Mouse (Mus musculus) neural tube, embryonic 15.5 days (tissue): Measurements from ENCODE around the gene Kif14. TPM values are rescaled to one million over a fixed set of nuclear protein-coding genes. Genes with fewer than 3 reads are reported as not detected.

ENCODE experiments used
- ATAC-seq: fragments of 200-750 bp; cut with Nextera tagmentation; 2 replicates; pipeline ENCODE4 v1.8.0; 2017; ENCODE audit warnings: mild to moderate bottlenecking, moderate TSS enrichment, moderate library complexity; ENCODE audit not compliant: low FRiP score
- H3K27ac ChIP-seq: fragments of 300-500 bp; sonication (generic); replicated peaks from 2 replicates; pipeline ENCODE4 v1.5.1; 2015; ENCODE audit warnings: mild to moderate bottlenecking, inconsistent platforms
- H3K27me3 ChIP-seq: fragments of 300-500 bp; sonication (generic); replicated peaks from 2 replicates; pipeline ENCODE4 v1.6.1; 2015; ENCODE audit warnings: inconsistent platforms
- H3K36me3 ChIP-seq: fragments of 300-500 bp; sonication (generic); 2 replicates; pipeline ENCODE4 v1.6.1; 2015; ENCODE audit warnings: inconsistent platforms
- H3K4me1 ChIP-seq: fragments of 300-500 bp; sonication (generic); 2 replicates; pipeline ENCODE4 v1.6.1; 2015; ENCODE audit warnings: inconsistent platforms
- H3K4me2 ChIP-seq: fragments of 300-500 bp; sonication (generic); 2 replicates; pipeline ENCODE4 v1.6.1; 2015; ENCODE audit warnings: inconsistent platforms, mild to moderate bottlenecking, moderate library complexity
- H3K4me3 ChIP-seq: fragments of 300-500 bp; sonication (generic); replicated peaks from 2 replicates; pipeline ENCODE4 v1.5.1; 2015; ENCODE audit warnings: mild to moderate bottlenecking, inconsistent platforms
- H3K9ac ChIP-seq: fragments of 300-500 bp; sonication (generic); replicated peaks from 2 replicates; pipeline ENCODE4 v1.6.1; 2015; ENCODE audit warnings: mild to moderate bottlenecking, inconsistent platforms
- H3K9me3 ChIP-seq: fragments of 300-500 bp; sonication (generic); replicated peaks from 2 replicates; pipeline ENCODE4 v1.6.1; 2016; ENCODE audit warnings: inconsistent platforms
- WGBS: fragments of 180-500 bp; shearing (Covaris S2); methylation state at CpG from one replicate; pipeline ENCODE4 v1.1.7; 2015; ENCODE audit warnings: mixed read lengths; 5-methylcytosine and 5-hydroxymethylcytosine counted together
- polyA plus RNA-seq: library from polyadenylated mRNA; unstranded; fragments of >200 nt; fragmentation: Nextera tagmentation; extraction: Ambion mirVana; gene quantifications from 2 replicates; pipeline ENCODE4 v1.2.1, GENCODE M21; 2015

The Kif14 gene
- polyA plus RNA-seq = 0.27 and 1.6 TPM in 2 replicates

- H3K27ac ChIP-seq = no peak within 1 kb of the TSS
- peak within 1 kb of the TSS; percentile 93 for H3K4me2 ChIP-seq
- peak within 1 kb of the TSS; percentile 52 for H3K4me3 ChIP-seq
- no peaks in the 10 kb centered on the region for H3K9me3 ChIP-seq
- H3K4me1 ChIP-seq = peaks cover 9% of the 10 kb centered on the region
- no peaks in the 10 kb centered on the region for H3K27me3 ChIP-seq
- H3K9ac ChIP-seq = 0 out of 2 replicates have a peak within 1 kb of the TSS, but pooled peaks have one; percentile 37
- WGBS = under 1% methylated on average over 52 of the region's 52 CpGs
- no peaks in the 10 kb centered on the region for H3K36me3 ChIP-seq
- ATAC-seq = peak; percentile 96
Measured at GRCm38 (mm10) chr1:136466143-136466811, at the start of gene Kif14. Gene Kif14 (plus strand): TSS chr1:136466343.

GRCm38 (mm10) chr1:136418393-136418792, 47.8 kb upstream of the Kif14 start:
- 95% methylated on average over 6 of the region's 6 CpGs for WGBS
- Histone ChIP-seq H3K4me1 (peaks cover 5% of the 10 kb centered on the region; the same call in 1 of the 2 replicates), H3K9ac (no peak overlapping the region), H3K9me3 (no peaks in the 10 kb centered on the region), H3K4me2 (no peak overlapping the region), H3K4me3 (no peak overlapping the region), H3K36me3 (peaks cover 7% of the 10 kb centered on the region), H3K27me3 (no peaks in the 10 kb centered on the region), H3K27ac (no peak overlapping the region)
- no peak for ATAC-seq

- no peaks in the 10 kb centered on the region for H3K9me3 ChIP-seq
- H3K27ac ChIP-seq = no peak overlapping the region
- no peak overlapping the region for H3K4me2 ChIP-seq
- no peaks in the 10 kb centered on the region for H3K27me3 ChIP-seq
- no peak overlapping the region for H3K4me3 ChIP-seq
- no peak for ATAC-seq
- H3K4me1 ChIP-seq = no peaks in the 10 kb centered on the region
- H3K9ac ChIP-seq = no peak overlapping the region
- 86% methylated on average over 11 of the region's 11 CpGs for WGBS
- peaks cover 3% of the 10 kb centered on the region; the same call in 1 of the 2 replicates for H3K36me3 ChIP-seq
Measured at GRCm38 (mm10) chr1:136427166-136427969, 38.8 kb upstream of the Kif14 start.

- H3K4me1 ChIP-seq = no peaks in the 10 kb centered on the region
- H3K4me2 ChIP-seq = no peak overlapping the region
- no peaks in the 10 kb centered on the region for H3K27me3 ChIP-seq
- WGBS = 88% methylated on average over 4 of the region's 4 CpGs
- no peak overlapping the region for H3K4me3 ChIP-seq
- 0 out of 2 replicates have a peak, but pooled peaks cover 2% of the 10 kb centered on the region for H3K36me3 ChIP-seq
- no peak overlapping the region for H3K27ac ChIP-seq
- no peaks in the 10 kb centered on the region for H3K9me3 ChIP-seq
- ATAC-seq = no peak
- H3K9ac ChIP-seq = no peak overlapping the region
Measured at GRCm38 (mm10) chr1:136428981-136429380, 37.2 kb upstream of the Kif14 start.

GRCm38 (mm10) chr1:136430126-136430818, 35.9 kb upstream of the Kif14 start:
- H3K4me2 ChIP-seq = no peak overlapping the region
- no peak overlapping the region for H3K4me3 ChIP-seq
- no peaks in the 10 kb centered on the region for H3K4me1 ChIP-seq
- no peak overlapping the region for H3K9ac ChIP-seq
- no peaks in the 10 kb centered on the region for H3K27me3 ChIP-seq
- H3K36me3 ChIP-seq = peaks cover 9% of the 10 kb centered on the region; the same call in 1 of the 2 replicates
- no peaks in the 10 kb centered on the region for H3K9me3 ChIP-seq
- 77% methylated on average over 7 of the region's 7 CpGs for WGBS
- H3K27ac ChIP-seq = no peak overlapping the region
- ATAC-seq = no peak

GRCm38 (mm10) chr1:136440741-136441140, 25.4 kb upstream of the Kif14 start:
- WGBS = 86% methylated on average over 7 of the region's 7 CpGs
- no peak overlapping the region for H3K4me2 ChIP-seq
- H3K36me3 ChIP-seq = 0 out of 2 replicates have a peak, but pooled peaks cover 2% of the 10 kb centered on the region

GRCm38 (mm10) chr1:136442809-136443208, 23.3 kb upstream of the Kif14 start:
- Histone ChIP-seq H3K9ac (no peak overlapping the region), H3K27ac (no peak overlapping the region), H3K4me2 (no peak overlapping the region), H3K9me3 (no peaks in the 10 kb centered on the region), H3K4me3 (no peak overlapping the region), H3K4me1 (no peaks in the 10 kb centered on the region), H3K36me3 (0 out of 2 replicates have a peak, but pooled peaks cover 2% of the 10 kb centered on the region), H3K27me3 (no peaks in the 10 kb centered on the region)
- ATAC-seq = no peak
- WGBS = 79% methylated on average over 9 of the region's 9 CpGs

More at GRCm38 (mm10) chr1:136440741-136441140, 25.4 kb upstream of the Kif14 start:
- Histone ChIP-seq H3K27ac (no peak overlapping the region), H3K9ac (no peak overlapping the region), H3K4me3 (no peak overlapping the region), H3K9me3 (no peaks in the 10 kb centered on the region), H3K4me1 (no peaks in the 10 kb centered on the region), H3K27me3 (no peaks in the 10 kb centered on the region)
- no peak for ATAC-seq

GRCm38 (mm10) chr1:136444555-136445255, 21.4 kb upstream of the Kif14 start:
- 88% methylated on average over 12 of the region's 12 CpGs for WGBS
- Histone ChIP-seq H3K9me3 (no peaks in the 10 kb centered on the region), H3K27ac (no peak overlapping the region), H3K4me2 (no peak overlapping the region), H3K36me3 (0 out of 2 replicates have a peak, but pooled peaks cover under 1% of the 10 kb centered on the region), H3K9ac (no peak overlapping the region), H3K27me3 (no peaks in the 10 kb centered on the region), H3K4me3 (no peak overlapping the region), H3K4me1 (no peaks in the 10 kb centered on the region)
- ATAC-seq = no peak

- ATAC-seq = no peak
- H3K27me3 ChIP-seq = no peaks in the 10 kb centered on the region
- H3K4me3 ChIP-seq = no peak overlapping the region
- no peaks in the 10 kb centered on the region for H3K36me3 ChIP-seq
- no peaks in the 10 kb centered on the region for H3K4me1 ChIP-seq
- no peak overlapping the region for H3K9ac ChIP-seq
- H3K4me2 ChIP-seq = no peak overlapping the region
- H3K9me3 ChIP-seq = no peaks in the 10 kb centered on the region
- no peak overlapping the region for H3K27ac ChIP-seq
- whole genome bisulfite sequencing = 61% methylated on average over 10 of the region's 10 CpGs
Measured at GRCm38 (mm10) chr1:136446933-136447332, 19.2 kb upstream of the Kif14 start.

GRCm38 (mm10) chr1:136447338-136447737, 18.8 kb upstream of the Kif14 start:
- Histone ChIP-seq H3K9me3 (no peaks in the 10 kb centered on the region), H3K4me2 (no peak overlapping the region), H3K4me3 (no peak overlapping the region), H3K4me1 (no peaks in the 10 kb centered on the region), H3K27ac (no peak overlapping the region), H3K36me3 (no peaks in the 10 kb centered on the region), H3K9ac (no peak overlapping the region), H3K27me3 (no peaks in the 10 kb centered on the region)
- 57% methylated on average over 4 of the region's 4 CpGs for WGBS
- no peak for ATAC-seq

- Histone ChIP-seq H3K27ac (no peak overlapping the region), H3K4me1 (no peaks in the 10 kb centered on the region), H3K36me3 (no peaks in the 10 kb centered on the region), H3K9me3 (no peaks in the 10 kb centered on the region), H3K4me2 (no peak overlapping the region), H3K27me3 (no peaks in the 10 kb centered on the region), H3K9ac (no peak overlapping the region), H3K4me3 (no peak overlapping the region)
- no peak for ATAC-seq
- WGBS = 93% methylated on average over 6 of the region's 6 CpGs
Measured at GRCm38 (mm10) chr1:136449541-136449940, 16.6 kb upstream of the Kif14 start.
